Mouse (Mus musculus) limb, embryonic 11.5 days (tissue): ENCODE data around the gene Frs3. TPM values are rescaled to one million over a fixed set of nuclear protein-coding genes. Genes with fewer than 3 reads are reported as not detected.

Source experiments
- ATAC-seq: fragments of 200-750 bp; cut with Nextera tagmentation; 2 replicates; pipeline ENCODE4 v1.8.0; 2017; ENCODE audit warnings: low read depth; ENCODE audit not compliant: insufficient number of reproducible peaks, low FRiP score, low TSS enrichment
- DNase-seq: peaks from one replicate; pipeline ENCODE4 v3.0.0-alpha.2; 2015; ENCODE audit warnings: low spot score
- H3K27ac ChIP-seq: fragments of 300-500 bp; sonication (generic); replicated peaks from 2 replicates; pipeline ENCODE4 v1.5.1; 2014; ENCODE audit warnings: low read depth, mild to moderate bottlenecking, low read length
- H3K27me3 ChIP-seq: fragments of 300-500 bp; sonication (generic); 2 replicates; pipeline ENCODE4 v1.6.1; 2014; ENCODE audit warnings: mild to moderate bottlenecking, low read length, mixed read lengths; ENCODE audit not compliant: control insufficient read depth, insufficient read depth
- H3K36me3 ChIP-seq: fragments of 300-500 bp; sonication (generic); 2 replicates; pipeline ENCODE4 v1.6.1; 2014; ENCODE audit warnings: mild to moderate bottlenecking, low read length, moderate library complexity, mixed read lengths; ENCODE audit not compliant: control insufficient read depth, insufficient read depth
- H3K4me1 ChIP-seq: fragments of 300-500 bp; sonication (generic); 2 replicates; pipeline ENCODE4 v1.6.1; 2014; ENCODE audit warnings: low read length, mixed read lengths; ENCODE audit not compliant: control insufficient read depth, insufficient read depth
- H3K4me2 ChIP-seq: fragments of 300-500 bp; sonication (generic); 2 replicates; pipeline ENCODE4 v1.6.1; 2014; ENCODE audit warnings: low read depth, mild to moderate bottlenecking, moderate library complexity; ENCODE audit not compliant: severe bottlenecking
- H3K4me3 ChIP-seq: fragments of 300-500 bp; sonication (generic); 2 replicates; pipeline ENCODE4 v1.5.1; 2014; ENCODE audit warnings: low read depth, low read length
- H3K9ac ChIP-seq: fragments of 300-500 bp; sonication (generic); 2 replicates; pipeline ENCODE4 v1.6.1; 2014; ENCODE audit warnings: mild to moderate bottlenecking, low read length
- H3K9me3 ChIP-seq: fragments of 300-500 bp; sonication (generic); 2 replicates; pipeline ENCODE4 v1.6.1; 2016; ENCODE audit warnings: low read length; ENCODE audit not compliant: control insufficient read depth
- WGBS: fragments of 180-500 bp; shearing (Covaris S2); extraction: QIAGEN DNeasy Blood & Tissue Kit; methylation state at CpG from one replicate; pipeline ENCODE4 v1.1.7; 2014; 5-methylcytosine and 5-hydroxymethylcytosine counted together
- polyA plus RNA-seq: library from polyadenylated mRNA; unstranded; fragments of >200 nt; fragmentation: Nextera tagmentation; extraction: Ambion mirVana; gene quantifications from 2 replicates; pipeline ENCODE4 v1.2.1, GENCODE M21; 2014

Frs3 gene
- polyA plus RNA-seq, 1 experiment from 2014 or later, result 3.9 TPM

GRCm38 (mm10) chr17:47706196-47706595, 17.4 kb downstream of the Frs3 start:
- Histone ChIP-seq H3K9ac (no peak overlapping the region), H3K4me1 (0 out of 2 replicates have a peak, but pooled peaks cover 8% of the 10 kb centered on the region), H3K4me3 (no peak overlapping the region), H3K27me3 (peaks cover 11% of the 10 kb centered on the region; the same call in 1 of the 2 replicates), H3K4me2 (no peak overlapping the region), H3K27ac (no peak overlapping the region), H3K9me3 (no peaks in the 10 kb centered on the region), H3K36me3 (0 out of 2 replicates have a peak, but pooled peaks cover 3% of the 10 kb centered on the region)
- DNase-seq, result no peak
- no peak for ATAC-seq
- 63% methylated on average over 1 of the region's 1 CpGs for WGBS

GRCm38 (mm10) chr17:47707961-47708360, 19.1 kb downstream of the Frs3 start:
- H3K27me3 ChIP-seq, result 0 out of 2 replicates have a peak, but pooled peaks cover 7% of the 10 kb centered on the region
- 0 out of 2 replicates have a peak, but pooled peaks cover 3% of the 10 kb centered on the region for H3K36me3 ChIP-seq
- DNase-seq, result no peak
- 0 out of 2 replicates have a peak, but pooled peaks cover 8% of the 10 kb centered on the region for H3K4me1 ChIP-seq
- WGBS, result 73% methylated on average over 3 of the region's 3 CpGs
- H3K9ac ChIP-seq, result no peak overlapping the region
- no peak overlapping the region for H3K4me3 ChIP-seq
- H3K4me2 ChIP-seq, result no peak overlapping the region
- H3K9me3 ChIP-seq, result no peaks in the 10 kb centered on the region
- ATAC-seq, result no peak
- no peak overlapping the region for H3K27ac ChIP-seq

GRCm38 (mm10) chr17:47708972-47709371, 20.1 kb downstream of the Frs3 start:
- Histone ChIP-seq H3K27ac (no peak overlapping the region), H3K36me3 (no peaks in the 10 kb centered on the region), H3K4me3 (no peak overlapping the region), H3K9me3 (no peaks in the 10 kb centered on the region), H3K9ac (no peak overlapping the region), H3K27me3 (no peaks in the 10 kb centered on the region), H3K4me2 (no peak overlapping the region), H3K4me1 (0 out of 2 replicates have a peak, but pooled peaks cover 3% of the 10 kb centered on the region)
- no peak for DNase-seq
- WGBS, result 86% methylated on average over 4 of the region's 4 CpGs
- ATAC-seq, result no peak

- DNase-seq (no peak), ATAC-seq (no peak)
- Histone ChIP-seq H3K27me3 (no peaks in the 10 kb centered on the region), H3K9ac (no peak overlapping the region), H3K9me3 (no peaks in the 10 kb centered on the region), H3K4me1 (0 out of 2 replicates have a peak, but pooled peaks cover 3% of the 10 kb centered on the region), H3K4me3 (no peak overlapping the region), H3K4me2 (no peak overlapping the region), H3K36me3 (no peaks in the 10 kb centered on the region), H3K27ac (no peak overlapping the region)
- WGBS, result 57% methylated on average over 3 of the region's 3 CpGs
These were observed 21.2 kb downstream of the Frs3 start for GRCm38 (mm10) chr17:47710036-47710435.

- no peak for ATAC-seq
- no peaks in the 10 kb centered on the region for H3K4me1 ChIP-seq
- no peaks in the 10 kb centered on the region for H3K27me3 ChIP-seq
- no peak overlapping the region for H3K4me2 ChIP-seq
- no peaks in the 10 kb centered on the region for H3K36me3 ChIP-seq
- no peaks in the 10 kb centered on the region for H3K9me3 ChIP-seq
- no peak overlapping the region for H3K4me3 ChIP-seq
- DNase-seq, result no peak
- H3K9ac ChIP-seq, result no peak overlapping the region
- WGBS, result 59% methylated on average over 6 of the region's 6 CpGs
- H3K27ac ChIP-seq, result no peak overlapping the region
These were observed 23.1 kb downstream of the Frs3 start for GRCm38 (mm10) chr17:47711883-47712282.

GRCm38 (mm10) chr17:47712889-47713571, 24.2 kb downstream of the Frs3 start:
- Histone ChIP-seq H3K36me3 (no peaks in the 10 kb centered on the region), H3K4me2 (no peak overlapping the region), H3K4me3 (no peak overlapping the region), H3K27ac (no peak overlapping the region), H3K9me3 (no peaks in the 10 kb centered on the region), H3K27me3 (no peaks in the 10 kb centered on the region), H3K4me1 (no peaks in the 10 kb centered on the region), H3K9ac (no peak overlapping the region)
- ATAC-seq, result no peak
- WGBS, result 56% methylated on average over 15 of the region's 22 CpGs
- DNase-seq, result no peak

GRCm38 (mm10) chr17:47715037-47715436, 26.2 kb downstream of the Frs3 start:
- 65% methylated on average over 3 of the region's 3 CpGs for WGBS
- H3K9ac ChIP-seq, result no peak overlapping the region
- ATAC-seq (no peak), DNase-seq (no peak)
- H3K9me3 ChIP-seq, result no peaks in the 10 kb centered on the region
- H3K36me3 ChIP-seq, result no peaks in the 10 kb centered on the region
- no peaks in the 10 kb centered on the region for H3K4me1 ChIP-seq
- no peak overlapping the region for H3K27ac ChIP-seq
- H3K4me3 ChIP-seq, result no peak overlapping the region
- no peaks in the 10 kb centered on the region for H3K27me3 ChIP-seq
- H3K4me2 ChIP-seq, result no peak overlapping the region

GRCm38 (mm10) chr17:47721183-47721582, 32.4 kb downstream of the Frs3 start:
- no peak overlapping the region for H3K9ac ChIP-seq
- no peak overlapping the region for H3K4me2 ChIP-seq
- ATAC-seq (no peak), DNase-seq (no peak)
- no peak overlapping the region for H3K27ac ChIP-seq
- 88% methylated on average over 4 of the region's 4 CpGs for WGBS
- H3K36me3 ChIP-seq, result no peaks in the 10 kb centered on the region
- H3K9me3 ChIP-seq, result no peaks in the 10 kb centered on the region
- no peak overlapping the region for H3K4me3 ChIP-seq
- no peaks in the 10 kb centered on the region for H3K27me3 ChIP-seq
- H3K4me1 ChIP-seq, result no peaks in the 10 kb centered on the region

GRCm38 (mm10) chr17:47726566-47726965, 37.7 kb downstream of the Frs3 start, which contains the start of gene Pgc:
Gene Pgc (plus strand): TSS chr17:47726842.
- Histone ChIP-seq H3K27ac (no peak within 1 kb of the TSS), H3K4me2 (no peak within 1 kb of the TSS), H3K4me1 (no peaks in the 10 kb centered on the region), H3K9ac (no peak within 1 kb of the TSS), H3K9me3 (no peaks in the 10 kb centered on the region), H3K36me3 (no peaks in the 10 kb centered on the region), H3K27me3 (no peaks in the 10 kb centered on the region), H3K4me3 (no peak within 1 kb of the TSS)
- WGBS, result 71% methylated on average over 11 of the region's 11 CpGs
- ATAC-seq (no peak), DNase-seq (no peak)
